Mouse (Mus musculus): ENCODE results near the gene Cacnb4. TPM values are rescaled to one million over a fixed set of nuclear protein-coding genes. Genes with fewer than 3 reads are reported as not detected.
A peak's percentile ranks its signal among the peaks of the same experiment; 100 is the strongest.

Gene Cacnb4
- polyA plus RNA-seq, 1 experiment from 2014 or later, result 1.5 TPM

DNA sequence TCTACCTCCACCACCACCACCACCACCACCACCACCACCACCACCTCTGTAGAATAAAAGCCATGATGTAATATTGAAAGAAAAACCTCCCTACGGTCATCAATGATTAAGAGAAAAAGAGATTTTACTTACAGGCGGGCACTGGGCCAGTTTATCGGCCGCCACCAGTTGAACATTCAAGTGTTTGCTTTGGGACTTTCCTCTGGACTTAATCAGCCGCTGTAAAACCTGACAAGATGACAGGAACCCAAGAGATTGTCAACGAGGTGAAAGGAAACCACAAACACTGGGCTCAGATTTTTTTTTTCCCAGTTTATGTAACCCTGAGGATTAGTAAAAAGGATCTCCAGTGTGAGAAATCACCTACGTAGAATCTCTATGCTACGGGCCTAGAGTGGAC, 226.8 kb downstream of the Cacnb4 start:
- no peak for TF ChIP-seq EP300 (IDR thresholded peaks at IDR 0.05)
- TF ChIP-seq CTCF (IDR thresholded peaks at IDR 0.05), result no peak

DNA sequence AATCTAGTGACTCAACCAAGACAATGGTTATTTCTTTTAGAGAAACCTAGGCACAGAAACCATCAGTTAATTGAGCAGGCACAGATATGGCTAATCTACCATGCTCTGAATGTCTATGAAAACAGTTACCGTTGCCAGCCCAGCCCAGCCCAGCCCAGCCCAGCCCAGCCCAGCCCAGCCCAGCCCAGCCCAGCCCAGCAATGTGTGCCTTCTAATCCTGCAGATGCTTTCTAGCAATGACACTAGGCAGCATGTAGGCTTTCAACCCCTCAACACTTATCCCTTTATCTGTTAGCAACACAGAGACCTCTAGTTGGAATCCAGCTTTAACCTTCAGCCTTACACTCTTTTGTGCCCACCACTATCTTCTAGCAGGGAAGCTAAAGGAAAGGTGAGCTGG, 227.7 kb downstream of the Cacnb4 start:
- Histone ChIP-seq H3K27ac (ENCODE audit: low read length) (no peak overlapping the region), H3K9me3 (ENCODE audit: low read length) (no peaks in the 10 kb centered on the region), H3K9ac (replicated peaks; ENCODE audit: low read depth) (no peak overlapping the region), H3K27me3 (replicated peaks; ENCODE audit: insufficient read depth, low read length) (no peaks in the 10 kb centered on the region), H3K4me2 (replicated peaks; ENCODE audit: low read depth, low read length) (no peak overlapping the region), H3K4me3 (ENCODE audit: low read depth, low read length) (no peak overlapping the region), H3K4me1 (ENCODE audit: insufficient read depth, low read depth, low read length) (no peaks in the 10 kb centered on the region), H3K36me3 (ENCODE audit: insufficient read depth, low read length) (no peaks in the 10 kb centered on the region)
- WGBS, result 42% methylated on average over 1 of the region's 1 CpGs
- TF ChIP-seq CTCF (IDR thresholded peaks at IDR 0.05) (no peak), EP300 (IDR thresholded peaks at IDR 0.05) (no peak)
- no peak for DNase-seq (ENCODE audit: low spot score)
- no peak for ATAC-seq

More for the DNA sequence above, 226.8 kb downstream of the Cacnb4 start:
- Histone ChIP-seq H3K4me2 (replicated peaks; ENCODE audit: low read depth, low read length) (no peak overlapping the region), H3K4me3 (ENCODE audit: low read depth, low read length) (no peak overlapping the region), H3K9ac (replicated peaks; ENCODE audit: low read depth) (no peak overlapping the region), H3K27me3 (replicated peaks; ENCODE audit: insufficient read depth, low read length) (no peaks in the 10 kb centered on the region), H3K9me3 (ENCODE audit: low read length) (no peaks in the 10 kb centered on the region), H3K36me3 (ENCODE audit: insufficient read depth, low read length) (no peaks in the 10 kb centered on the region), H3K27ac (ENCODE audit: low read length) (no peak overlapping the region), H3K4me1 (ENCODE audit: insufficient read depth, low read depth, low read length) (no peaks in the 10 kb centered on the region)
- DNase-seq (ENCODE audit: low spot score) (peak; percentile 41), ATAC-seq (no peak)
- WGBS, result 47% methylated on average over 8 of the region's 8 CpGs

DNA sequence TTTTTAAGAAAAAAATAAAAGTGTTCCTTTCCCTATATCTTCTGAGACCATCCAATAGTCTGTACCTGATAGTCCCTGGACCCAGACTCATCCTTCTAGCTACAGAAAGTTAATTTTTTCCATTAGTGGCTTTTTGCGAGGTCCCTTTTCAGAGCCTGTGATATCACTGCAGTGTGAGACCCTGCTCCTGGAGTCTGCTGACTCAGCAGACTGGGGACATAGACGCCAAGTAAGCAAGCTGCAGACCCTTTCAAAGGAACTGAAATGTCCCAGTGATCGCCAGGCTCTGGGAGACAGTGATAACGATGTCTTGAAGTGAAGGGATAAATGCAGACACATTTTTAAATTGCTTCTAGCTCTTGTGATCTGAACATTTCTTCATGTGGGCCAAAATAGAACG, 230.0 kb downstream of the Cacnb4 start:
- Histone ChIP-seq H3K27ac (ENCODE audit: low read length) (no peak overlapping the region), H3K27me3 (replicated peaks; ENCODE audit: insufficient read depth, low read length) (no peaks in the 10 kb centered on the region), H3K4me1 (ENCODE audit: insufficient read depth, low read depth, low read length) (no peaks in the 10 kb centered on the region), H3K9me3 (ENCODE audit: low read length) (no peaks in the 10 kb centered on the region), H3K4me2 (replicated peaks; ENCODE audit: low read depth, low read length) (no peak overlapping the region), H3K4me3 (ENCODE audit: low read depth, low read length) (no peak overlapping the region), H3K9ac (replicated peaks; ENCODE audit: low read depth) (no peak overlapping the region), H3K36me3 (ENCODE audit: insufficient read depth, low read length) (no peaks in the 10 kb centered on the region)
- WGBS, result 48% methylated on average over 5 of the region's 5 CpGs
- TF ChIP-seq CTCF (IDR thresholded peaks at IDR 0.05) (no peak), EP300 (IDR thresholded peaks at IDR 0.05) (no peak)
- no peak for DNase-seq (ENCODE audit: low spot score)
- ATAC-seq, result no peak

DNA sequence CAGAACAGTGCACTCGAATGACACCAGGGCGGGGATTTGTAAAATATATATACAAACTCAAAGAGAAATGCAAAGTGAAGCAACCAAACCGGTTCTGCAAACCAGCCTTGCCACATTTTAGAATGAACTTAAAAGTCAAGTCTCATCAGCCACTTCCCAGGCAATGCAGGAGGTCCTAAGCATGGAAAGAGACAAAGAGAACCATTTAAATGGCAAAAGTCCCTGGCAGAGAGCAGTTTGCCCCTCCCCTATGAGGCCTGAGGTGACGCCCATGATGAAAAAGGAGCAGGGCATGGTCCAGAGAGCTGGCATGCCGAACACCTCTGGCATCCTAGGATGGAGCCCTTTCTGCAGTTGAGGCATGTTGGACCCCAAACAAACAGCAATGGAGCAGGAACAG, 234.5 kb downstream of the Cacnb4 start:
- no peaks in the 10 kb centered on the region for H3K36me3 ChIP-seq (ENCODE audit: insufficient read depth, low read length)
- ATAC-seq (peak; percentile 56), DNase-seq (ENCODE audit: low spot score) (peak; percentile 76)
- H3K9me3 ChIP-seq (ENCODE audit: low read length), result no peaks in the 10 kb centered on the region
- H3K4me3 ChIP-seq (ENCODE audit: low read depth, low read length), result no peak overlapping the region
- H3K4me1 ChIP-seq (ENCODE audit: insufficient read depth, low read depth, low read length), result peaks cover 8% of the 10 kb centered on the region; the same call in 1 of the 2 replicates
- no peak overlapping the region for H3K4me2 ChIP-seq (replicated peaks; ENCODE audit: low read depth, low read length)
- TF ChIP-seq CTCF (IDR thresholded peaks at IDR 0.05) (no peak), EP300 (IDR thresholded peaks at IDR 0.05) (peak; percentile 69; the same call in 1 of the 2 replicates)
- H3K9ac ChIP-seq (replicated peaks; ENCODE audit: low read depth), result no peak overlapping the region
- 33% methylated on average over 5 of the region's 5 CpGs for WGBS
- 0 out of 2 replicates have a peak overlapping the region, but pooled peaks have one; percentile 1 for H3K27ac ChIP-seq (ENCODE audit: low read length)
- no peaks in the 10 kb centered on the region for H3K27me3 ChIP-seq (replicated peaks; ENCODE audit: insufficient read depth, low read length)

DNA sequence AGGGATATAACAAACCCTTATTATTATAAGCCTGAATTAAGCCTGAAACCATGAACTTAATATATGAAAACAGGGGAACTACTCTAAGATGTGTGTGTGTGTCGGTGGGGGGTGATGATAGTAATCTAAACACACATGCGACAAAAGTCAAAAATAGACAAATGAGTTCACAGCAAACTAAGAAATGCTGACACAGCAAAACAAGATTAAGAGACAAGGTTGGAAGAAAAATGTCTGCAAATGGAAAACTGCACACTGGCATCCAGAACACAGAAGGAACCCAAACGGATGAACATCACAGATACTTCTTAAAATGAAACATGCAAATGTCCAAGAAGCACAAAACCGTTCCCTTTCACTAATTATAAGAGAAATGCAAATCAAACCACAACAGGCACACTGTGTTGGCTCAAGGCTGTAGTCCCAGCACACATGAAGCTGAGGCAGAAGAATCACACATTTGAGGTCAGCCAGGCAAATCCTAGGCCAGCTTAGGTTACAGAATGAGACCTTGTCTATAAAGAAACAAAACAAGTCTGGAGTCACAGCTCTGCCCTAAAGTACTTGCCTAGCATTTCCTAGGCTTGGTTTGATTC, 236.1 kb downstream of the Cacnb4 start:
- Histone ChIP-seq H3K4me3 (ENCODE audit: low read depth, low read length) (no peak overlapping the region), H3K36me3 (ENCODE audit: insufficient read depth, low read length) (no peaks in the 10 kb centered on the region), H3K4me1 (ENCODE audit: insufficient read depth, low read depth, low read length) (peaks cover 8% of the 10 kb centered on the region; the same call in 1 of the 2 replicates), H3K27ac (ENCODE audit: low read length) (no peak overlapping the region), H3K9me3 (ENCODE audit: low read length) (no peaks in the 10 kb centered on the region), H3K4me2 (replicated peaks; ENCODE audit: low read depth, low read length) (no peak overlapping the region), H3K27me3 (replicated peaks; ENCODE audit: insufficient read depth, low read length) (no peaks in the 10 kb centered on the region), H3K9ac (replicated peaks; ENCODE audit: low read depth) (no peak overlapping the region)
- no peak for ATAC-seq
- 85% methylated on average over 4 of the region's 4 CpGs for WGBS
- no peak for DNase-seq (ENCODE audit: low spot score)
- no peak for TF ChIP-seq EP300 (IDR thresholded peaks at IDR 0.05)
- no peak for TF ChIP-seq CTCF (IDR thresholded peaks at IDR 0.05)

DNA sequence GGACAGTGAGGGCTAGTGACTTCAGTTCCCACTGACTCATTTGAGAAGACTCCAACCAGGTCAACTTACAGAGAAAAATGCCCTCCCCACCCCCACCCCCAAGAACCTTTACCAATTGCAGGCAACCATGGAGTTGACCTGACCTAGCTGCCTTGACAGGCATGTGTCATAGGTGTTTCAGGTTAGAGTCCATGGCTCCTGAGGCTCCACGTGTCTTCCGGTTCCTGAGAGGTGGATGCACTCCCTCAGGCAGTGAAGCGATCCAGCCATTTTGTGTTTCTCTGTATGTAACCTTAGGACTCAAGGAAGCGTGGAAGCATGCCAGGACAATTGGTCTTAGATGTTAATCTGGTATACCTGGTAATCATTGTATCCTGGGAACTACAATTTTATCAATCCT, 238.2 kb downstream of the Cacnb4 start:
- DNase-seq (ENCODE audit: low spot score), result no peak
- Histone ChIP-seq H3K27me3 (replicated peaks; ENCODE audit: insufficient read depth, low read length) (no peaks in the 10 kb centered on the region), H3K36me3 (ENCODE audit: insufficient read depth, low read length) (no peaks in the 10 kb centered on the region), H3K4me1 (ENCODE audit: insufficient read depth, low read depth, low read length) (peaks cover 8% of the 10 kb centered on the region; the same call in 1 of the 2 replicates), H3K9me3 (ENCODE audit: low read length) (no peaks in the 10 kb centered on the region), H3K4me2 (replicated peaks; ENCODE audit: low read depth, low read length) (no peak overlapping the region), H3K27ac (ENCODE audit: low read length) (no peak overlapping the region), H3K9ac (replicated peaks; ENCODE audit: low read depth) (no peak overlapping the region), H3K4me3 (ENCODE audit: low read depth, low read length) (no peak overlapping the region)
- TF ChIP-seq EP300 (IDR thresholded peaks at IDR 0.05) (no peak), CTCF (IDR thresholded peaks at IDR 0.05) (no peak)
- no peak for ATAC-seq
- WGBS, result 92% methylated on average over 4 of the region's 4 CpGs

Data from lung, postnatal 0 days (tissue).